Mouse (Mus musculus) gastrocnemius, adult 18-20 months (tissue): Measurements from ENCODE around the gene Hist1h4b. TPM values are rescaled to one million over a fixed set of nuclear protein-coding genes. Genes with fewer than 3 reads are reported as not detected.
A peak's percentile ranks its signal among the peaks of the same experiment; 100 is the strongest.
"Not testable (repeated sequence)": the region's sequence is repeated elsewhere in the genome, so short reads cannot be mapped to it uniquely, and the experiment has no call there.

Experiments
- DNase-seq: peaks from one replicate; pipeline ENCODE4 v3.0.0; 2021; ENCODE audit warnings: low spot score
- long read RNA-seq, 2 experiments: library from polyadenylated mRNA; stranded (forward); transcript quantifications; one replicate each; pipeline ENCODE4 v2.0.0; 2021
- total RNA-seq, 2 experiments: library from RNA; stranded (reverse); gene quantifications; 2 replicates each; pipeline ENCODE4 v1.2.3; 2021

Hist1h4b gene
- total RNA-seq = 1 to 10 TPM; 1.6 to 1.9 TPM
- long read RNA-seq, experiment 1 = 0 reads
- long read RNA-seq, experiment 2 = 0 reads

DNA sequence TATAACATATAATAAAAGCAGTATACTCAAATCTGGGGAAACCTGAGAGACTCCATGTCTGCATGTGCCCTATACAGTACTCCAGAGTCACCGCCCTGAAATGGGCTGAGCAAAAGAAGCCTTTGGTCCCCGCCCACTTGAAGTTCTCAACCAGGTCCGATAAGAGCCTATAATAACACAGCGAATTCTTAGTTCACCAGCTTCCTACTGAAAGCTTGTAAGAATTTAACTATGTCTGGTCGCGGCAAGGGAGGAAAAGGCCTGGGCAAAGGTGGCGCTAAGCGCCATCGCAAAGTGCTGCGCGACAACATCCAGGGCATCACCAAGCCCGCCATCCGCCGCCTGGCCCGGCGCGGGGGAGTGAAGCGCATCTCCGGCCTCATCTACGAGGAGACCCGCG is at the start of gene Hist1h4b:
Gene Hist1h4b (plus strand): TSS at position 224 of the 400 bp plus-strand sequence.
- DNase-seq = peak; percentile 50

DNA sequence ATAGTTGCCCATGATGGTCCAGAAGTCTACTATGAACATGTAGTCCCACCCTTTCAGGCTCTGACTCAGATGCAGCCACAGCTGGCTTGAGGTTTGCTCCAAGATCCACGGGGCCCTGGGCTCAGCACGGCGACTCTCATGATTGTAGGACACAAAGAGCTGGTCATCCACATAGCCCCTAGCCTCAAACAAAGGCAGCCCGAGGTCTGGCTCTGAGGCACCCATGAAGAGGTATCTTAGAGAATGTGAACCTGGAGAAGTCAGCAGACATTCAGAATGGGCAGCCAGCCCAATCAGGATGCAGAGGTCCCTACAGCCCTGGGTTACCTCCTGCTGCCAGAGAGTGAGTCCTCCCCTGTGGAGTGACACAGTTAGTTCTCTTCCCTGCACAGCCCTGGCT is 48.8 kb upstream of the Hist1h4b start:
- DNase-seq = no peak

DNA sequence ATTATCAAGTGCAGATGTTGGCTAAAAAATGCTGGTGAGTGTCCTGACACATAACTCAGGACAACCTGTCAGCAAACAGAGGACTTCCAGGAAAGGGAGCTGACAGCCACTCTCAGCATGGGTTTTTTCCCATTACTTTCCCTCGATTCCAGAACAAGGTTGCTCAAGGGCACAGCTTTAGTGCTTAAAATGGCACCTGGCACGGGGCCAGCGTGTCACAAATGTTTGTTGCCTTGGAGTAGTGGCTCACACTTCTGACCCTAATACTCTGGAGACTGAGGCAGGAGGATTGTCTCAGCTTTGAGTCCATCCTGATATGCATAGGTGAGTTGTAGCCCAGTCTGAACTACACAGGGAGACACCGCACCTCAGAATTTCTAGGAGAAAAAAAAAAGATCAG is 48.2 kb upstream of the Hist1h4b start:
- no peak for DNase-seq

DNA sequence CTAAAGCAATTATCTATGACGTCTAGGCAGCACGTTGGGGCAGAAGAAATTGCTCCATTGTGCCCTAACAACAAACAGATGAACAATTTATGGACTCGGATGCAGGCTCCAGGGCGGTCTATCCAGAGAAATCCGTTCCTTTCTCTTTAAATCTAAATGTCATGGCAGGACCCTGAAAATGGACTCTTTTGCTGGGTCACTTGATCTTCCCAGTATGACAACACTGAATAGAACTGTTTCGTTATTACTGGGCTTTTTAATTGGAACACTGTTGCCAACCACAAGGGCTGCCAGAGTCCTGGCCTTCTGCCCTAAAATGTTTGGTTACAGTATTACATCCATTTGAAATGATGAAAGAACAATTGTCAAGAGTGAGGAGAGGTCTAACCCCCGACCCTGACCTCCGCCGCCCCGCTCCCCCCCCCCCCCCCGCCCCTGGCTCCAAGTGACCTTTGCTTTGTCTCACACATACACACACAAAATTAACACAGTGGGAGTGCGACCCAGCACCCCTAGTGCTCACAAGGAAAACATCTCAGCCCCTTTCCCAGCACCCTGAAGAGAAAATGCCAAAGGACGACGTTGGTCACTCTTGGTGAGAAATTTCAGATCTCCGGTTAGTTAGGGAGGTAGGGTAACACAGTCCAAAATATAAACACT is 47.0 kb upstream of the Hist1h4b start:
- no peak for DNase-seq

DNA sequence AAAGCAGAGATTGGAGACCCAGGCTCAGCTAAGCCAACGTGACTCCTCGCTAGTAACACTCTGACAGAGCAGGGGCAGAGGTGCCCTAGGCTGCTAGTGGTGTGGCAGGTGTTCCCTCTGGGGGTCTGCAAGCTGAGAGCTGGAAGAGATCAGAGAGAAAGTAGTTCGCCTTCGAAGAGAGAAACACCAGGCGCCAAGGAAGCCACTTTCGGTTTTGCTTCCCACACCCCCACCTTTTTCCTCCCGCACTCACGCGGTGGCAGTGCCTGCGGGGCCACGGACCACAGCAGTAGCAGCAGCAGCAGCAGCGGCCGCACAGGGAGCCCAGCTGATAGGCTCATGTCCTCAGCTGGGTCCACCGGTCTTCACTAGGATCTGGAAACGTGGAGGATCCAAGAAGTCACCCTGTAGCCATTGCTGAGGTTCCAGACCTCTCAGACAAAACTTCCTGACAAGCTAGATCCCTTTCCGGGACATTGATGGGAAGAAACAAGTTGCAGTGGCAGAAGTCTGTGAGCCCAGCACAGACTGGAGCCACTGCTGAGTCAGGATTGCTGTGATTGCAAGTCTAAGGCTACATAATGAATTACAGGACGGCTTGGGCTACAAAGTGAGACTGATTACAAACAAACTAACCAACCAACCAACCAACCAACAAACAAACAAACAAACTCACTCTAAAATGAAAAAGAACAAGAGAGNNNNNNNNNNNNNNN is 46.3 kb upstream of the Hist1h4b start, which contains the start of gene Hfe:
Gene Hfe (minus strand): TSS at position 481 of the 716 bp plus-strand sequence.
- peak; percentile 53 for DNase-seq

DNA sequence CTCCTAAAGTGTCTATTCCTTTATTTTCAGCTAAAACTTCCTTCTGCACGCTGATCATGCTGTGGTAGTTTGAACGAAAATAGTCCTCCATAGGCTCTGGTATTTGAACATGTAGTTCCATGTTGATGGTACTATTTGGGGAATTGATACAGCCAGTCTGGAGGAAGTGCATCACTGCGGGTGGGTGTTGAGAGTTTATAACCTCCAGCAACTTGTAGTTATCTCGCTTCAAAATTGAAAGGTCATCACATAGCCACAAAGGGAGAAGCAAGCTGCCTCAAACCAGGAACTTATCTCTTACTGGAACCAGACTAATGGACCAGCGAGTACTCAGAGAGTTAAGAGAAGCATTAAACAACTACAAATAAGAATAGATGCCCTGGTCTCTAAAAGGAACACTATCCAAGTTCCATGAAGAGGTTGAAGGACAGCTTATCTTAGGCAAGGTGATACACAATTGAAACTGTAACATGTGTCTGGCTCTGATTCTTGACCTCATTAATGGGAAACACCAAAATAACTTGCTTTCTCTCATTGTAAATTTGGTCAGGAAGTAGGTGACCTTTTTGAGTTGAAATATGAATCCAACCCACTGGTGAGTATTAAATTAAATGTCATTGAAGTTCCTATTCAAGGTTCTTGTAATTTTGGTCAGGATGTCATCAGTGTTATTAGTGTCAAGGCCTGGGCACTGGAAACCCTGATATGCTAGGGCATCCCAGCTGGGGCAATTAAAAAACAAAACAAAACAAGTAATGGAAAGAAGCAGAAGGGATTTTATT is 40.4 kb upstream of the Hist1h4b start:
- DNase-seq = no peak

DNA sequence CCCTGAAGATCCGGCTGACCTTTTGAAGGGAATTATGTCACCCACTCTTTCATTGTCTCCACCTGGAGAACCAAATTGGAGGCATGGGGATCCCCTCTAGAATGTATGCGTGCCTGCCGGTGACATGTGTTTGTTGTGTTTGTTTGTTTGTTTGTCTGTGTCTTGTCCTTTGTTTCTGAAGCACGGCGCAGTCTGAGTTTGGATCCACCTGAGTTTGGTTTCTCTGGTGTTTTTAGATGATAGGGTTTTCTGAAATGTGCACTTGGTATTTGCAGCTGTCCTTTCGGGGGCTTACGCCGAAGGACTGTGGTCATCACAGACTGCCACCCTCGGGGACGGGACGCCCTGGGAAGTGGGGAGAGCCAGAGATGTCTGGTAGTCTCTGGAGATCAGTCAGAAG is 39.6 kb upstream of the Hist1h4b start:
- DNase-seq = no peak

DNA sequence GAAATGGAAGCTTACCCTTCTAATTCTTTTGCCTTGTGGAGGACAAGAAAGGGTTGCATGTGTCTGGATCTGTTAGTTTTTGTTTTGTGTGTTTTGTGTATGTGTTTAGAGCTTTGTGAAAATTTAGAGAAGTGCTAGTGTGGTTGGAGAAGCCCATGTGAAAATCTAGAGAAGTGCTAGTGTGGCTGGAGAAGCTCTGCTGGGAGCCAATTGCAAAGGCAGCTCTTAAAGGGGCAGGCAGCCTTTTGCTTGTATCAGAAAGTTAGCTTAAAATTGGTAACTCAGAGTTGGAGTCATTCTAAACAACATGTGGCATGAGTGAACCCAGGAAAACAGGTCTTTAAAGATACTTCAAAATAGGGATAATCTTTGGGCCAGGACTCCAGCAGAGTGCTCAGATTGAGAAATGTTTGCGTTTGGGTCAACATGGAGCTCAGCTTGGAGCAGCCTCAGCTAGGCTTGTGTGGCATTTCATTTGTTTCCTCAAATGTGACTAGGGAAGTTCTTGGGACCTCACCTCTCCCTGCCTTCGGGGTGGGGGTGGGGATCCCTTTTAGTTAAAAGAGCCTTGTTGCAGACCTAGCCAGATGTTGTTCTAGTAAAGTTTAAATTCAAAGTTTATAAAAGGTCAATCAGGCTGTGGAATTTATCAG is 39.1 kb upstream of the Hist1h4b start:
- DNase-seq = not testable (repeated sequence)

DNA sequence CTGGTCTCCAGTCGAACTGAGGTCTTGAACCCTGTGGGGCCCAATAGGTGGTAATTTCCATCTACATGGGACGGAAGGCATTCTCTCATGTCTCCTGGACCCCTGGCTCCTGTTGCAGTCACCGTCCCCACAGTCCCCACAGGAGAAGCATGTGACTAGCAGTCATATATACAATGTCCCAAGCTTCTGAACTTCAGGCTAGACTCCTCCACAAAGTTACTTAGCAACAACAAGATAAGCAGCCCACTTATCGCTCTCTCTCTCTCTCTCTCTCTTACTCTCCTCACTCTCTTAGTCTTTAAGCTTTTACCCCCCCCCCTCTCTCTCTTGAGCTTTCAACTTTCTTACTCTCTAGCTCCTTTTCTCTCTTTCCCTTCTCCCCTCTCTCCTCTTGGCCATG is 32.6 kb upstream of the Hist1h4b start:
- DNase-seq = no peak

DNA sequence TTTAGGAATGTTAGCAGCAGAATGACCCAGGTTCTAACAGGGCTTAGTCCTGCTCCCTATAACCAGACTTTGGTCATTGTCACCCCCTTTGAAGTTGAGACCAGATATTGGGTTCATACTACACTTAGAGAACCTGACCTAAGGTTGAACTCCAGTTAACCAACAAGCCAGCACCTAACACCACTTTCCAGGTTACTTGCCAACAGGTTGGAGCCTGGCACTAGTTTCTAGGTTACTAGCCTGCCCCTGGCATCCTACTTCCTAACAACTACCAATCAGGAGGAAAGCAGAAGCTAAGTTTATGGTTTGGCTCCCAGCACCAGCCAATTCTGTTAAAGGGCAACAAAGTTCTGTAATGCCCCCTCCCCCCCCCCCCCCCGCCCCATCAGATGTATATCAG is 31.6 kb upstream of the Hist1h4b start:
- no peak for DNase-seq

DNA sequence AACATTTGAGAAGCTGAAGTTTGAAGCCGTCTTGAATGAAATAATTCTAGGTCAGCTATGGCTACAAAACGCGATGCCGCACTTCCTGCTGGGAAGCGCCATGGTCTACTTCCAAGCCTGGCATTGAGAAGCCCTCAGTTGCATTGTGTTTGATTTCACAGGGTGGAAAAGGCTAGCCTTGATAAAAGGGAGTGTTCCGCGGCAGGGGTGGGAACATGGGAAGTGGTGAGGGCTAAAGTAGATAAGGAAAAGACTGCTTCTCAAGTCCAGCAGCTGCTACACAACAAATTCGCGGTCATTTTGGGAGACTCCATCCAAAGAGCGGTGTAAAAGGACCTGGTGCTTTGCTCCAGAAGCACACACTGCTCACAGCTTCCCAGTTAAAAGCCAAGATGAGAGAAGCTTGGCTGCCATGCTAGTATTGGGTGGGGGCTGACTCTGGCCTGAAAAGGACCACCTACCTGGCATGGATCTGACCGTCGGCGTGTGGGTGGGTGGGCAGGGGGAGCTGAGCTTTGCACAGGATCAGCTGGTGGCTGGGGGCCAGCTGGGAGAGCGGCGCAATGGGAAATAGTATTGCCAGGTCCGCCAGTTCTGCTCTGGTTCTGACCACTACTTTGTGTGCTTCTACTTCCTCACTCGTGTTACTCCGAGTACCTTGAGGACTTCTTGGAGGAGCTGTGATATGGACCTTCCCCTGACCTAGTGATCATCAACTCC is 28.2 kb upstream of the Hist1h4b start:
- no peak for DNase-seq

DNA sequence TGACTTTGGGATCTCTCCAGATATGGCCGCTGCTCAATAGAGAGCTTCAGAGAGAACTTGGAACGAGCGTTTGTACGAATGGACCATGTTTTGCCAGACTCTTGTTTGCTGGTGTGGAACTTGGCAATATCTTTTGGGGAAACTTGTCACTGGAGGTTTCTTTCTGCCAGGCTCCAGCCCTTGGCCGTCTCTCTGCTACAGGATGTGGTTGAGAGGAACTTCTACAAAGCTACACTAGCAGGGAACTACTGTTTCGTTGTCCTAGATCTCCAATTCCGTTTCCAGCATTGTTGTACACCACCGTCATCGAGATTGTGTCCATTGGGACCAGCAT is 27.7 kb upstream of the Hist1h4b start:
- peak; percentile 20 for DNase-seq

DNA sequence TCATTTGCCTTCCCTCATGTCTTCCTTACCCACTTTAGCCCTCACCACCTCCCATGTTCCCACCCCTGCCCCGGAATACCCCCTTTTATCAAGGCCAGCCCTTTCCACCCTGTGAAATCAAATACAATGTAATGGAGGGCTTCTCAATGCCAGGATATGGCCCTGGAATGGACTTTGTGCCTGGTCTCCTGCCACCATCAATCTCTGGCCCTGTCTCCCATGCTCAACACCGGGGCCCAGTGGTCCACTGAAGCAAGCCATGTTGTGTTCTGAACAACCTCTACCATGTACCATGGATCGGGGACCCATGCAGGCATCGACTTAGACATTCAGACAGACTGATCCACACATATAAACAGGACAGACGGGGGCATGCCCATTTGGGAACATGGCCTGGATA is 27.1 kb upstream of the Hist1h4b start:
- no peak for DNase-seq

DNA sequence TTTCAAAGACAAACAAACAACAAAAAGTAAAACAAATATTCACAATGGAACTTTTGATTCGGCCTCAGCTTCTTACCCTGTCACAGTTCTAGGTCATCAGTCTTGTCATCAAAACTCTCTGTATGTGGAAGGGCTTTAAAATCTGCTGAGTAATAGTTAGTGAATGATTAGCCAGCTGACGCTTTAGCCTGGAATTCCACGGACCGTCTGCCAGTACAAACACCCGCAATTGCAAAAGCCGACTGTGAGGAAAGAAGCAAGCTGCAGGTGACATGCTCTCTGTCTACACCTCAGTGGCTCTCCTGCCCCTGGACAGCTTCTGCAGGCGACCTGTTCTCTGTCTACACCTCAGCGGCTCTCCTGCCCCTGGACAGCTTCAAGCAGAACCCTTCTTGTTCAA is 26.3 kb upstream of the Hist1h4b start:
- DNase-seq = peak; percentile 24

DNA sequence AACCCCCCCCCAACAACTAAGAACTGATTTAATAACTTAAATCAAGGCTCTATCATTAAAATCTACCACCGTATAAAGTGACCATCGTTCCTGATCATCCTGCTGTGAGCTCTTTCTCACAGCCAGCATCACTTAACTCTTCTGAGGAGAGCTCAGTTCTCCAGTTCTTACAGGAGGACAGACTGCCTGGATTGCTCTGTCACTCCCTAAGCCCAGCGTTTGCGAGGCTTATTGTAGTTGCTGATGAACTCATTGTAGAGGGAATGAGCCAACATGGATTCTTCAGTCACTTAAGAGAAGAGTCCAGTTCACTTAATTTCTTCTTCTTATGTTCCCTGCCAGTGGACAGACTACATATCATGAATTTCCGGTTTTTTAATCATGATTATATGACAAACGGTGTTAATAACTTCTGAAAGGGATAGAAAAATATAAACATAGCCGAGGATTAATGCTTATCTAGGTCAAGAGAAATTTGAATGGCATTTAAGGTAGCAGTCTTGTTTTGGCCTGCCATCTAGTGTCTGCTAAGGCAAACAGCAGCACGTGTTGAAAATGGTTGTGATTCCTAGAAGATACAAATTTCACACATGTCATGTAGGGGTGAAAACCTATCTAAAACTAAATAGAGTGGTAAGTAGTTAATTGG is 24.5 kb upstream of the Hist1h4b start:
- peak; percentile 37 for DNase-seq

DNA sequence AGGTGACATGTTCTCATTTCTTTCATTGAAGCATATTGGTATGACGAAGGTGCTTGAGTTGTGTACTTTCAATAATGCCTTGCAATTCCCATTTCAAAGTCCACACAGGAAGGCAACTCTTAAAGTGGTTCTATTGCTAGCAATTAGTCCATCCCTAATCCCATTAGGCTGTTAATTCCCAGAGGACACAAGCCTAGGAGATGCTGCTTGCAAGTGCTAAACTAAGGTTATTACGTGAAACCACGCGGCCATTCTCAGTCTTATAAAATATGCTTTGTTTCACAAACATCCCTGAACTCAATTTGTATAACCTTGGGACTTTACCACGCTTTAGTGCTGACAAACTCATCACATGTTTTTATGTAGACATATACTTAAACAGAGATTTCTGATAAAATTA is 19.7 kb upstream of the Hist1h4b start:
- DNase-seq = no peak

DNA sequence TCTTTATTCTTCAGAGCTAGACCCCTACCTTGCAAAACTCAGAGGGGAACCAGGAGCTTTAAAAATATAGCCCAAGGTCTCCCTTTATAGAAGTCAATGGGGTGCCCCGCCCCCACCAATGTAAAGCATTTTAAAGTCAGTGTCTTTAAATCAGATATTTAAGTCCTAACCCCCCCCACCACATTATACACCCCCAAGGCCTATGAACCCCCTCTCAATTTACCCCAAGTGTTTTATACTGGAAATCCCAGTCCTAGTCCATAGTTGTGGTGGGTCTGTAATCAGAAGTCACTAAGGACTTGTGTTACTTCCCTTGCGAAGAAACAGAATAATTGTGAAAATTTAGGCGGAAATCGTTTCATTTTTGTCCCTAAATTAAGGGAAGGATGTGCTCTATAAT is 18.8 kb upstream of the Hist1h4b start:
- DNase-seq = no peak

DNA sequence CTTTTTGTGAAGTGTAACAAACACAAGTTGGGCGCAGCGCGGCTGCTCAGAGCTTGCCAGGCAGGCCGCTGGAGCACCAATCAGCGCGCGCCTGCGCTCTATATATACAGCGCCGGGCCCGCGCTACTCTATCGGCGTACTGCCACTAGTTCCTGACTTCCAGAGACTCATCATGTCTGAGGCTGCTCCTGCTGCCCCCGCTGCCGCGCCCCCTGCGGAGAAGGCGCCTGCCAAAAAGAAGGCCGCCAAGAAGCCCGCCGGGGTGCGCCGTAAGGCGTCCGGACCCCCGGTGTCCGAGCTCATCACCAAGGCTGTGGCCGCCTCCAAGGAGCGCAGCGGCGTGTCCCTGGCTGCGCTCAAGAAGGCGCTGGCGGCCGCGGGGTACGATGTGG is 18.1 kb upstream of the Hist1h4b start, which contains the start of gene Hist1h1c:
Gene Hist1h1c (plus strand): TSS at position 132 of the 392 bp plus-strand sequence.
- DNase-seq = peak; percentile 82

DNA sequence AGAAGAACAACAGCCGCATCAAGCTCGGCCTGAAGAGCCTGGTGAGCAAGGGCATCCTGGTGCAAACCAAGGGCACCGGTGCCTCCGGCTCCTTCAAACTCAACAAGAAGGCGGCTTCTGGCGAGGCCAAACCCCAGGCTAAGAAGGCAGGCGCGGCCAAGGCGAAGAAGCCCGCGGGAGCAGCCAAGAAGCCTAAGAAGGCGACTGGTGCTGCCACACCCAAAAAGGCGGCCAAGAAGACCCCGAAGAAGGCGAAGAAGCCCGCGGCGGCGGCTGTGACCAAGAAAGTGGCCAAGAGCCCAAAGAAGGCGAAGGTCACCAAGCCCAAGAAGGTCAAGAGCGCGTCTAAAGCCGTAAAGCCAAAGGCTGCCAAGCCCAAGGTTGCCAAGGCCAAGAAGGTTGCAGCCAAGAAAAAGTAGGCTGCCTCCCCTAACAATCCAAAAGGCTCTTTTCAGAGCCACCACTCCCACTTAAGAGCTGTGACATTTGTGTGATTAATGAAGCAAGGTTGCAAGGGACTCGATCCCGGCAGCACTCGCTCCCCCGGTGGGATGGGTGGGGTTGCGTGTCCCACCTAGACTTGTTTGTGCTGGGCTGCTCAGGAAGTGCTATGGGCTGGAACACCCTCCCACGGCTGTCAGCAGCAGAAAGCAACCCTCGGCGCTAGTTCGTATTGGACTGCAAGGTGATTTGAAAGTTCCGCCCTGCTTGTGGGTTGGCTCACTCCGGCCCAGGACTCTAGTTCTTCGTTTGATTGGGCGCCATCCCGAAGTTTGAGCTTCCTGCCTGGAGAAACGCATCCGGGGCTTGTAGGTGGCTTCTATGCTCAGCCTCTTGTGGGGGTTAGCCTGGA is 17.5 kb upstream of the Hist1h4b start:
- peak; percentile 96 for DNase-seq

DNA sequence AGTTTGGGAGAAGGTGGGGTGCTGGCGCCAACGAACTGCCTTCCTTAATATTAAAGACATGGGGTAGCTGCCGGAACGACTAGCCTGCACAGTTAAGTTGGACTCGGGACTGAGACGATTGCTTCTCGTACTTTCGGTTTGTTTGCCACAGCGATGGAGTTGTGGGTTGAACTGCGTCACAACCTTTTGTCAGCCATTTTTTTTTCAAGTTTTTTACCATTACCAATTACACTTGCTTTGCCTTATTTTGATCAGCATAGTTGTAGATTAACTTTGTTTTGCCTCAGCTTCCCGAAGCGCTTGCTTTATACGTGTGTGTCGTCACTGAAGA is 16.9 kb upstream of the Hist1h4b start:
- no peak for DNase-seq
